17 mouse cellular contexts compared by ENCODE assay signal in the genomic region with DNA sequence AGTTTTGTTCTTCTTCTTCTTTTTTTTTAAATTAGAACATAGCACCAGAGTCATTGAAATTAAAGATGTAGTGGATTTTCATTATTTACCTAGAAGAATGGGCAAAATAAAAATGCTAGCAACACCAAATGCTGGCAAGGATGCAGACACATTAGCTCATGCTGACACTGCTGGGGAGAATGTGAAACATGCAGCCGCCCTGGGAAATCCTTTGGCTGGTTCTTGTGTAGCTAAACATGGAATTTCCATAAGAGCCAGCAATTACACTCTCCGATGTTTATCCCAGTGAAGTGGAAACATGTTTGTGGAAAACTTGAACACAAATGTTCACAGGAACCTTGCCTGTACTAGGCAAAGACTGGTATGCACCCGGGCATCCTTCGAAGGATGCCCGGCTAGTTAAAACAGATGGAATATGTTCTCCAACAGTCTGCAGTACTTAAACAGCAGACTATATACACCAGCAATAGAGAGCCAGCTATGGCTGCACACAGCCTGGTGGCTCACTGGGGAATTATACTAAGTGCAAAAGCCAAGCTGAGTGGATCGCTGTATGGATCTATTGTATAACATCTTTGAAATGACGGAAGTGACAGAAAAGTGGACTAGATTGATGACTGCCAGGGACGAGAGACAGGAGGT.
DNase-seq lines count a peak whose midpoint lies in the region; ATAC-seq and TF ChIP-seq lines count a peak whose summit lies in the region.
"Had no signal": no experiment of that assay in that cellular context is flagged by ENCODE, and none has a peak within 500 bp of the region (broad histone marks: within the 10 kb centered on the region; RNA-seq: fewer than 3 reads in every experiment).

No protein-coding gene starts in this region.

- no peak overlapping the region for H3K9ac ChIP-seq in forebrain, embryonic 16.5 days (replicated peaks; ENCODE audit: low read depth, low read length)
- no peak overlapping the region for H3K9ac ChIP-seq in forebrain, embryonic 11.5 days (ENCODE audit: low read length)
- H3K9ac ChIP-seq in heart, adult 2 months (ENCODE audit: low read depth, low read length), result no peak overlapping the region
- H3K9ac ChIP-seq: hindbrain, embryonic 12.5 days; liver, embryonic 13.5 days; midbrain, embryonic 12.5 days had no signal

- H3K36me3 ChIP-seq in forebrain, embryonic 16.5 days (ENCODE audit: control insufficient read depth, insufficient read depth), result no peaks in the 10 kb centered on the region
- H3K36me3 ChIP-seq in forebrain, embryonic 11.5 days (ENCODE audit: control insufficient read depth, insufficient read depth, low read length), result no peaks in the 10 kb centered on the region
- H3K36me3 ChIP-seq in heart, adult 2 months (ENCODE audit: control insufficient read depth, insufficient read depth, low read length), result peaks cover 26% of the 10 kb centered on the region

- no peak for TF ChIP-seq EP300 in heart, adult 2 months (IDR thresholded peaks at IDR 0.05; ENCODE audit: insufficient read depth, low read depth, low read length)

- TF ChIP-seq CTCF in heart, adult 2 months (IDR thresholded peaks at IDR 0.05), result no peak
- no peak for TF ChIP-seq CTCF in brain, embryonic 14.5 days (IDR thresholded peaks at IDR 0.05; ENCODE audit: borderline replicate concordance, extremely low read depth, insufficient read depth, insufficient read length)

- 59% methylated on average over 8 of the region's 8 CpGs for WGBS in forebrain, embryonic 16.5 days
- 86% methylated on average over 8 of the region's 8 CpGs for WGBS in forebrain, embryonic 11.5 days
- 66% methylated on average over 8 of the region's 8 CpGs for WGBS in heart, adult 2 months

- H3K4me2 ChIP-seq in forebrain, embryonic 16.5 days (ENCODE audit: low read length), result no peak overlapping the region
- H3K4me2 ChIP-seq in forebrain, embryonic 11.5 days (ENCODE audit: low read depth, low read length, severe bottlenecking), result no peak overlapping the region
- H3K4me2 ChIP-seq: hindbrain, embryonic 12.5 days; liver, embryonic 13.5 days; midbrain, embryonic 12.5 days had no signal

- H3K79me2 ChIP-seq in heart, adult 2 months (replicated peaks; ENCODE audit: control insufficient read depth, insufficient read depth, low read length), result no peaks in the 10 kb centered on the region

- intact Hi-C loops in heart, adult 2 months (cut with DNase I), result no loop called here
- intact Hi-C loops in heart, postnatal 25 days (cut with DNase I), result no loop called here

- H3K4me3 ChIP-seq in forebrain, embryonic 16.5 days (replicated peaks; ENCODE audit: low read length), result no peak overlapping the region
- no peak overlapping the region for H3K4me3 ChIP-seq in forebrain, embryonic 11.5 days (ENCODE audit: low read depth, low read length)
- no peak overlapping the region for H3K4me3 ChIP-seq in heart, adult 2 months
- H3K4me3 ChIP-seq: hindbrain, embryonic 12.5 days; liver, embryonic 13.5 days; midbrain, embryonic 12.5 days had no signal

- peak; percentile 83 for ATAC-seq in forebrain, embryonic 16.5 days
- ATAC-seq in forebrain, embryonic 11.5 days (replicated peaks; ENCODE audit: low FRiP score), result no peak
- ATAC-seq: intestine, postnatal 0 days had no signal

- no peaks in the 10 kb centered on the region for H3K9me3 ChIP-seq in forebrain, embryonic 16.5 days (ENCODE audit: control insufficient read depth, low read length)
- no peaks in the 10 kb centered on the region for H3K9me3 ChIP-seq in forebrain, embryonic 11.5 days (ENCODE audit: control insufficient read depth, low read length)
- H3K9me3 ChIP-seq: hindbrain, embryonic 12.5 days; liver, embryonic 13.5 days; midbrain, embryonic 12.5 days had no signal

- DNase-seq in forebrain, embryonic 11.5 days (ENCODE audit: low spot score), result no peak
- peak in 1 of 2 experiments; percentile 36 for DNase-seq in heart, adult 2 months
- no peak for DNase-seq in heart, postnatal 25 days (ENCODE audit: low spot score)
- DNase-seq in brain, embryonic 14.5 days (ENCODE audit: low read depth), result peak; percentile 48
- peak; percentile 16 to 26 for DNase-seq in gastrocnemius, adult 8-10 months (ENCODE audit: low spot score in 2 of 2)
- DNase-seq in neural tube, embryonic 10.5 days (ENCODE audit: extremely low spot score, low spot score), result no peak
- DNase-seq in spleen, postnatal 10 days (ENCODE audit: low spot score in 2 of 2), result no peak
- DNase-seq: adrenal gland, adult 8-10 months; cerebellum, adult 9-10 months; kidney, postnatal 25 days; liver, embryonic 13.5 days; lung, adult 2 months; lung, postnatal 14 days had no signal

- no peaks in the 10 kb centered on the region for H3K27me3 ChIP-seq in forebrain, embryonic 16.5 days (replicated peaks; ENCODE audit: control insufficient read depth, insufficient read depth, low read length)
- no peaks in the 10 kb centered on the region for H3K27me3 ChIP-seq in forebrain, embryonic 11.5 days (ENCODE audit: control insufficient read depth, insufficient read depth, low read length)
- H3K27me3 ChIP-seq in heart, adult 2 months (ENCODE audit: control insufficient read depth, insufficient read depth, low read length), result no peaks in the 10 kb centered on the region
- H3K27me3 ChIP-seq: hindbrain, embryonic 12.5 days; liver, embryonic 13.5 days; midbrain, embryonic 12.5 days had no signal

- peaks cover 4% of the 10 kb centered on the region; the same call in 1 of the 2 replicates for H3K4me1 ChIP-seq in forebrain, embryonic 16.5 days (replicated peaks; ENCODE audit: control insufficient read depth, insufficient read depth, low read length)
- no peaks in the 10 kb centered on the region for H3K4me1 ChIP-seq in forebrain, embryonic 11.5 days (replicated peaks; ENCODE audit: control insufficient read depth, insufficient read depth, low read length)
- H3K4me1 ChIP-seq in heart, adult 2 months (ENCODE audit: control insufficient read depth, insufficient read depth, low read length), result peaks cover 14% of the 10 kb centered on the region
- H3K4me1 ChIP-seq: hindbrain, embryonic 12.5 days; midbrain, embryonic 12.5 days had no signal

- TF ChIP-seq POLR2A in heart, adult 2 months (IDR thresholded peaks at IDR 0.05; ENCODE audit: insufficient read depth, low read depth, low read length), result no peak
- TF ChIP-seq POLR2A in brain, embryonic 14.5 days (IDR thresholded peaks at IDR 0.05; ENCODE audit: borderline replicate concordance, extremely low read depth, insufficient read depth, insufficient read length, poor library complexity, severe bottlenecking), result no peak

- no peak overlapping the region for H3K27ac ChIP-seq in forebrain, embryonic 16.5 days (ENCODE audit: low read length)
- no peak overlapping the region for H3K27ac ChIP-seq in forebrain, embryonic 11.5 days (ENCODE audit: low read depth, low read length)
- H3K27ac ChIP-seq in heart, adult 2 months, result peak overlapping the region; percentile 19
- H3K27ac ChIP-seq: hindbrain, embryonic 12.5 days; liver, embryonic 13.5 days; midbrain, embryonic 12.5 days had no signal

Comparison
In these comparisons a context has a peak if more than half of its experiments do, and no peak if none do; other contexts are left out.
1. DNase-seq: peak in brain, embryonic 14.5 days (single experiment) and gastrocnemius, adult 8-10 months (2 of 2); none in forebrain, embryonic 11.5 days (single experiment), heart, postnatal 25 days (single experiment), neural tube, embryonic 10.5 days (single experiment) and spleen, postnatal 10 days (0 of 2).